Comparison of ENCODE assay signal across 8 mouse cellular contexts in genomic region chr2:18058146-18058708, GRCm38 (mm10). TPM values are rescaled to one million over a fixed set of nuclear protein-coding genes. Genes with fewer than 3 reads are reported as not detected.
DNase-seq lines count a peak whose midpoint lies in the region; ATAC-seq and TF ChIP-seq lines count a peak whose summit lies in the region.

No protein-coding gene starts in this region.

- TF ChIP-seq CTCF in midbrain, postnatal 0 days (IDR thresholded peaks at IDR 0.05): no peak

- H3K4me1 ChIP-seq in brown adipose tissue, adult 24 weeks (ENCODE audit: control insufficient read depth, insufficient read depth, insufficient read length, low read length): no peaks in the 10 kb centered on the region; the same call in 1 of the 2 replicates
- H3K4me1 ChIP-seq in hindbrain, embryonic 16.5 days (ENCODE audit: control insufficient read depth, insufficient read depth, low read depth, low read length): peaks cover 7% of the 10 kb centered on the region
- no peaks in the 10 kb centered on the region for H3K4me1 ChIP-seq in midbrain, postnatal 0 days (ENCODE audit: insufficient read depth, low read length)

- H3K27ac ChIP-seq in brown adipose tissue, adult 24 weeks (replicated peaks; ENCODE audit: low read depth, low read length): peak overlapping the region; percentile 97
- peak overlapping the region; percentile 94 for H3K27ac ChIP-seq in hindbrain, embryonic 16.5 days (ENCODE audit: low read depth, low read length)
- H3K27ac ChIP-seq in midbrain, postnatal 0 days (ENCODE audit: low read depth, low read length): peak overlapping the region; percentile 96

- peak overlapping the region; percentile 80 for H3K4me3 ChIP-seq in brown adipose tissue, adult 24 weeks (ENCODE audit: insufficient read depth, low read depth, low read length)
- peak overlapping the region; percentile 70 for H3K4me3 ChIP-seq in hindbrain, embryonic 16.5 days (ENCODE audit: low read length)
- H3K4me3 ChIP-seq in midbrain, postnatal 0 days (ENCODE audit: low read depth, low read length): peak overlapping the region; percentile 68

- peak; percentile 14 for DNase-seq in kidney, adult 9 months
- DNase-seq in kidney, postnatal 36 days: no peak
- DNase-seq in midbrain, postnatal 0 days (ENCODE audit: low spot score): no peak
- no peak for DNase-seq in layer of hippocampus, adult 9-11 months
- no peak for DNase-seq in left cerebral cortex, postnatal 4 days
- no peak for DNase-seq in layer of hippocampus, adult 8-10 months (ENCODE audit: low spot score in 2 of 2)

- no peaks in the 10 kb centered on the region for H3K27me3 ChIP-seq in hindbrain, embryonic 16.5 days (replicated peaks; ENCODE audit: control insufficient read depth, insufficient read depth, low read length)
- no peaks in the 10 kb centered on the region for H3K27me3 ChIP-seq in midbrain, postnatal 0 days (ENCODE audit: insufficient read depth, low read length)

- H3K9me3 ChIP-seq in hindbrain, embryonic 16.5 days (ENCODE audit: control insufficient read depth, low read length): no peaks in the 10 kb centered on the region
- H3K9me3 ChIP-seq in midbrain, postnatal 0 days (ENCODE audit: low read length): no peaks in the 10 kb centered on the region

- 15% methylated on average over 9 of the region's 9 CpGs for WGBS in hindbrain, embryonic 16.5 days
- WGBS in midbrain, postnatal 0 days: 21% methylated on average over 9 of the region's 9 CpGs

- peak overlapping the region; percentile 73 for H3K9ac ChIP-seq in hindbrain, embryonic 16.5 days (ENCODE audit: low read depth, low read length)
- peak overlapping the region; percentile 79 for H3K9ac ChIP-seq in midbrain, postnatal 0 days (replicated peaks; ENCODE audit: low read length, poor library complexity, severe bottlenecking)

- no peak for ATAC-seq in hindbrain, embryonic 16.5 days
- no peak for ATAC-seq in midbrain, postnatal 0 days (ENCODE audit: low FRiP score)

- intact Hi-C loops in left cerebral cortex, postnatal 4 days (cut with DNase I): loop anchor here (10.0 kb wide), 1 partner anchor 617 kb away; the partner anchor contains the start of genes Bmi1 and Commd3

- H3K36me3 ChIP-seq in hindbrain, embryonic 16.5 days (ENCODE audit: control insufficient read depth, insufficient read depth, low read length): no peaks in the 10 kb centered on the region
- no peaks in the 10 kb centered on the region for H3K36me3 ChIP-seq in midbrain, postnatal 0 days (ENCODE audit: insufficient read depth, low read length)

- peak overlapping the region; percentile 81 for H3K4me2 ChIP-seq in hindbrain, embryonic 16.5 days (ENCODE audit: low read length)
- peak overlapping the region; percentile 91 for H3K4me2 ChIP-seq in midbrain, postnatal 0 days (ENCODE audit: low read depth, low read length, poor library complexity, severe bottlenecking)

RNA-seq across cellular contexts. Expression of gene Mllt10, which starts 3.2 kb away (rescaled TPM):
- polyA plus RNA-seq in brown adipose tissue, adult 24 weeks (2012; ENCODE audit: insufficient read depth, insufficient read length, missing spikeins): 9.2 and 10.1 TPM in 2 replicates
- polyA plus RNA-seq in hindbrain, embryonic 16.5 days (2015; fragmentation: Nextera tagmentation; extraction: Ambion mirVana): 37.5 and 42.9 TPM in 2 replicates
- total RNA-seq in midbrain, postnatal 0 days (2014; rRNA removed): 22.7 and 96.5 TPM in 2 replicates
- polyA plus RNA-seq in midbrain, postnatal 0 days (2015; fragmentation: Nextera tagmentation; extraction: Ambion mirVana): 23.9 and 28.9 TPM in 2 replicates
- 10 to 100 TPM; 50.4 to 59.6 TPM for total RNA-seq in left cerebral cortex, postnatal 4 days (2021)
- total RNA-seq in layer of hippocampus, adult 8-10 months (2022): 10 to 100 TPM; 52.2 to 67.9 (median 61.5) TPM

RNA-seq across cellular contexts. Expression of gene Skida1, which starts 9.4 kb away (rescaled TPM):
- polyA plus RNA-seq in brown adipose tissue, adult 24 weeks (2012; ENCODE audit: insufficient read depth, insufficient read length, missing spikeins): 0.25 and 0.55 TPM in 2 replicates
- 4.4 and 5.8 TPM in 2 replicates for polyA plus RNA-seq in hindbrain, embryonic 16.5 days (2015; fragmentation: Nextera tagmentation; extraction: Ambion mirVana)
- 12.1 and 12.4 TPM in 2 replicates for total RNA-seq in midbrain, postnatal 0 days (2014; rRNA removed)
- polyA plus RNA-seq in midbrain, postnatal 0 days (2015; fragmentation: Nextera tagmentation; extraction: Ambion mirVana): 3.5 and 4.3 TPM in 2 replicates
- 10 to 100 TPM; 11.6 to 13.9 TPM for total RNA-seq in left cerebral cortex, postnatal 4 days (2021)
- total RNA-seq in layer of hippocampus, adult 8-10 months (2022): 10 to 100 TPM; 12.9 to 16.1 (median 13.9) TPM

RNA-seq across cellular contexts. Expression of gene A930004D18Rik, which starts 20.7 kb away (rescaled TPM):
- polyA plus RNA-seq in brown adipose tissue, adult 24 weeks (2012; ENCODE audit: insufficient read depth, insufficient read length, missing spikeins): 0.87 and 1.2 TPM in 2 replicates
- 6.1 and 8.2 TPM in 2 replicates for polyA plus RNA-seq in hindbrain, embryonic 16.5 days (2015; fragmentation: Nextera tagmentation; extraction: Ambion mirVana)
- total RNA-seq in midbrain, postnatal 0 days (2014; rRNA removed): 2.4 and 3.6 TPM in 2 replicates
- 9.7 and 10.3 TPM in 2 replicates for polyA plus RNA-seq in midbrain, postnatal 0 days (2015; fragmentation: Nextera tagmentation; extraction: Ambion mirVana)
- 1 to 10 TPM; 3.2 to 5.2 TPM for total RNA-seq in left cerebral cortex, postnatal 4 days (2021)
- total RNA-seq in layer of hippocampus, adult 8-10 months (2022): 1 to 10 TPM; 3.8 to 6.3 (median 5.1) TPM
